ENCODE assay signal across 9 mouse cellular contexts in the genomic region with DNA sequence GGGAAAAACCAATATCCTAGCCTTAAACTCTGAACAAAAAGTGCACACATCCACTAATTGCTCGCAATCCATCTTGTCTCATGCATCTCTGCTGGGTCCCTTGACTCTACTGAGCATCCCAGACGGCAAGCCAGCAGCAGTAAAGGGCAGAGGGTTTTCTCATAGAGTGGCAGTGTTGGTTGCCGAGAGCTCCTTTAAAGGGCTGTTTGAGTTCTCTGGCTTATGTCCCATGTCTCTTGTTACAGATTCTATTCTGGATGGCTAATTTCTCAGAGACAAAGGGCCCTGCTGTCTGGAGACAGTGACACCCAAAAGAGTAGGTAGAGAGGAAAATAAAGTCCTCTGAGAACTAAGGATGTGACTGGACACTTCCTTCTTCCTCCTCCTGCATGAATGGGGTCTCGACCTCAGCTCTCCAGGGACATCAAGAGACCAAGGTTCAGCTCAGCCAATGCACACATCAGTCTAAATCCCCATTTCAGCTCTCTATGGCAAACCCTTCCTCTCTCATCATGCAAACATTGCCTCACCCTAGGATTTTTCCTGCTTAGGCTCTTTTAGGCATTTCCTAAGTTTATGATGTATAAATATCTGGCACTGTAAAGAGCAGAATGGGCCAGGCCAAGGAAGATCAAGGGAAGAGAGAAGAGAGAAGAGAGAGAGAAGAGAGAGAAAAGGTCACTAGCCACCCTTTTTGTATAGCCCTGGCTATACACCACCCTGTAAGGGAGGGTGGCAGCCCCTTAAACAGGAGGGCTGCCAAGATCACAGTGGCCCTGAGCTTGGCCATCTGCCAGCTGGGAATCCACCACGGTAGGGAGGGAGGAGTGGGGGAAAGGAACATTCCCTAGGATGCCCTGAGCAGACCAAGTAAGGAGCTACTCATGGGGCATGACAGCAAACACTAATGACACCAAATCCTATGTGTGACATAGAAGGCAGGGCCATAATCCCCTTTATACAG. TPM values are rescaled to one million over a fixed set of nuclear protein-coding genes. Genes with fewer than 3 reads are reported as not detected.
A peak's percentile ranks its signal among the peaks of the same experiment; 100 is the strongest.
DNase-seq lines count a peak whose midpoint lies in the region; ATAC-seq and TF ChIP-seq lines count a peak whose summit lies in the region.
"Had no signal": no experiment of that assay in that cellular context is flagged by ENCODE, and none has a peak within 500 bp of the region (broad histone marks: within the 10 kb centered on the region; RNA-seq: fewer than 3 reads in every experiment).

No protein-coding gene starts in this region.

- H3K36me3 ChIP-seq in lung, postnatal 0 days (ENCODE audit: insufficient read depth, low read length): peaks cover 32% of the 10 kb centered on the region; the same call in 1 of the 2 replicates
- no peaks in the 10 kb centered on the region for H3K36me3 ChIP-seq in hindbrain, embryonic 16.5 days (ENCODE audit: control insufficient read depth, insufficient read depth, low read length)

- WGBS in lung, postnatal 0 days: 53% methylated on average over 5 of the region's 5 CpGs
- WGBS in lung, adult 2 months: 61% methylated on average over 5 of the region's 5 CpGs
- 29% methylated on average over 5 of the region's 5 CpGs for whole genome bisulfite sequencing in hindbrain, embryonic 16.5 days

- 0 out of 2 replicates have a peak, but pooled peaks cover 4% of the 10 kb centered on the region for H3K4me1 ChIP-seq in lung, postnatal 0 days (ENCODE audit: insufficient read depth, low read depth, low read length)
- no peaks in the 10 kb centered on the region for H3K4me1 ChIP-seq in lung, adult 2 months (ENCODE audit: control insufficient read depth, insufficient read depth, low read length)
- peaks cover 36% of the 10 kb centered on the region for H3K4me1 ChIP-seq in hindbrain, embryonic 16.5 days (ENCODE audit: control insufficient read depth, insufficient read depth, low read depth, low read length)

- no peaks in the 10 kb centered on the region for H3K9me3 ChIP-seq in lung, postnatal 0 days (ENCODE audit: low read length)
- H3K9me3 ChIP-seq in hindbrain, embryonic 16.5 days (ENCODE audit: control insufficient read depth, low read length): no peaks in the 10 kb centered on the region

- TF ChIP-seq EP300 in lung, postnatal 0 days (IDR thresholded peaks at IDR 0.05): no peak

- ATAC-seq in lung, postnatal 0 days: peak; percentile 58
- peak; percentile 81 for ATAC-seq in hindbrain, embryonic 16.5 days

- H3K9ac ChIP-seq in lung, postnatal 0 days (replicated peaks; ENCODE audit: low read depth): no peak overlapping the region
- 0 out of 2 replicates have a peak overlapping the region, but pooled peaks have one; percentile 15 for H3K9ac ChIP-seq in hindbrain, embryonic 16.5 days (ENCODE audit: low read depth, low read length)

- no peak for TF ChIP-seq POLR2A in lung, adult 2 months (IDR thresholded peaks at IDR 0.05; ENCODE audit: borderline replicate concordance, extremely low read depth, low read depth, low read length)

- TF ChIP-seq CTCF in lung, postnatal 0 days (IDR thresholded peaks at IDR 0.05): no peak
- TF ChIP-seq CTCF in lung, adult 2 months (IDR thresholded peaks at IDR 0.05; ENCODE audit: insufficient read depth, low read length): no peak

- DNase-seq in adrenal gland, postnatal 10 days: peak; percentile 52
- no peak for DNase-seq in adrenal gland, postnatal 4 days (ENCODE audit: low spot score in 2 of 2)
- peak; percentile 42 for DNase-seq in lung, postnatal 0 days (ENCODE audit: low spot score)
- DNase-seq in lung, adult 2 months: no peak
- DNase-seq in retina, postnatal 7 days (ENCODE audit: low read depth, low spot score): peak; percentile 19
- no peak for DNase-seq in gastrocnemius, postnatal 4 days (ENCODE audit: low spot score in 2 of 2)
- no peak for DNase-seq in ovary, postnatal 14 days (ENCODE audit: low spot score)

- H3K27me3 ChIP-seq in lung, postnatal 0 days (replicated peaks; ENCODE audit: insufficient read depth, low read length): no peaks in the 10 kb centered on the region
- H3K27me3 ChIP-seq in hindbrain, embryonic 16.5 days (replicated peaks; ENCODE audit: control insufficient read depth, insufficient read depth, low read length): no peaks in the 10 kb centered on the region

- no peak overlapping the region for H3K27ac ChIP-seq in lung, postnatal 0 days (ENCODE audit: low read length)
- peak overlapping the region; percentile 57 for H3K27ac ChIP-seq in hindbrain, embryonic 16.5 days (ENCODE audit: low read depth, low read length)

- no peak overlapping the region for H3K4me3 ChIP-seq in lung, postnatal 0 days (ENCODE audit: low read depth, low read length)
- H3K4me3 ChIP-seq in lung, adult 2 months (replicated peaks; ENCODE audit: extremely low read depth, low read depth, low read length): no peak overlapping the region
- no peak overlapping the region for H3K4me3 ChIP-seq in hindbrain, embryonic 16.5 days (ENCODE audit: low read length)
- H3K4me3 ChIP-seq: erythroblast, embryonic 14.5 days had no signal

- no peak overlapping the region for H3K4me2 ChIP-seq in lung, postnatal 0 days (replicated peaks; ENCODE audit: low read depth, low read length)
- H3K4me2 ChIP-seq in hindbrain, embryonic 16.5 days (ENCODE audit: low read length): no peak overlapping the region

RNA-seq across cellular contexts. Expression of a gene that starts 30.2 kb away (rescaled TPM):
- 1 to 10 TPM; 2.1 to 2.5 TPM for total RNA-seq in adrenal gland, postnatal 10 days (2021)
- 1 to 10 TPM; 4.0 to 4.2 TPM for total RNA-seq in adrenal gland, postnatal 4 days (2021)
- 0.33 and 0.45 TPM in 2 replicates for polyA plus RNA-seq in lung, postnatal 0 days (2015; fragmentation: Nextera tagmentation; extraction: Ambion mirVana)
- polyA plus RNA-seq in lung, adult 2 months (2012; rRNA removed): 0.06 and 0.09 TPM in 2 replicates
- polyA plus RNA-seq in hindbrain, embryonic 16.5 days (2015; fragmentation: Nextera tagmentation; extraction: Ambion mirVana): 6.0 and 6.7 TPM in 2 replicates
- total RNA-seq in gastrocnemius, postnatal 4 days (2021): 1 to 10 TPM; 1.1 to 1.9 TPM
- polyA plus RNA-seq: erythroblast, embryonic 14.5 days had no signal

Comparison
In these comparisons a context has a peak if more than half of its experiments do, and no peak if none do; other contexts are left out.
1. DNase-seq: peak in adrenal gland, postnatal 10 days (single experiment), lung, postnatal 0 days (single experiment) and retina, postnatal 7 days (single experiment); none in adrenal gland, postnatal 4 days (0 of 2), lung, adult 2 months (single experiment), gastrocnemius, postnatal 4 days (0 of 2) and ovary, postnatal 14 days (single experiment).